Mouse (Mus musculus) olfactory bulb, adult 2 months (tissue): Measurements from ENCODE around the gene Sh2b3.

Experiments
- CTCF ChIP-seq: fragments of 200-500 bp; IDR thresholded peaks from 2 replicates; pipeline ENCODE4 v1.5.1; 2012; ENCODE audit warnings: low read depth, mild to moderate bottlenecking, low read length, moderate library complexity; ENCODE audit not compliant: insufficient read depth
- POLR2A ChIP-seq: fragments of 200-500 bp; IDR thresholded peaks from 2 replicates; pipeline ENCODE4 v1.6.1; 2012; ENCODE audit warnings: mild to moderate bottlenecking, low read depth, low read length, moderate library complexity; ENCODE audit not compliant: insufficient read depth

GRCm38 (mm10) chr5:121875041-121875440 lies 37.6 kb upstream of the Sh2b3 start:
- TF ChIP-seq POLR2A (no peak), CTCF (no peak)
